Mouse (Mus musculus) ovary, postnatal 14 days (tissue): ENCODE data around the gene Ints1.
"Not testable (repeated sequence)": the region's sequence is repeated elsewhere in the genome, so short reads cannot be mapped to it uniquely, and the experiment has no call there.

Experiments
- DNase-seq: peaks from one replicate; pipeline ENCODE4 v3.0.0; 2022; ENCODE audit warnings: low spot score

Ints1 gene

DNA sequence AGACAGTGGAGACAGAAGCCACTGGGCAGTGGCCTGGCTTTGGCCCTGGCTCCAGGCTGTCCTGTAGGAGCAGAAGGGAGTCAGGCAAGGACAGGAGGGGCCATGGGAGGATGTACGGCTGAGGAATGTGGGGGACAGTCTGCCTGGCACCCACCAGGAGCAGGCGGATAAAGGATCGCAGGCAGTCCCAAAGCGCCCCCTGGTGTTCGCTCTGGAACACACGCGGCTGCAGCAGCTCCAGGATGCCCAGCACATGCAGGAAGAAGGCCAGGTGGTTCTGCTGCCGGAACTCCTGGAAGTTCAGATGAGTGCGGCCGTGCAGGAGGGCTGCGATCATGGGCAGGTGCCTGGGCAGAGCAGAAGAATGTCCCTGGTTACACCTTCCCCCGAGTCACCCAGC is 20.7 kb downstream of the Ints1 start:
- DNase-seq: no peak

DNA sequence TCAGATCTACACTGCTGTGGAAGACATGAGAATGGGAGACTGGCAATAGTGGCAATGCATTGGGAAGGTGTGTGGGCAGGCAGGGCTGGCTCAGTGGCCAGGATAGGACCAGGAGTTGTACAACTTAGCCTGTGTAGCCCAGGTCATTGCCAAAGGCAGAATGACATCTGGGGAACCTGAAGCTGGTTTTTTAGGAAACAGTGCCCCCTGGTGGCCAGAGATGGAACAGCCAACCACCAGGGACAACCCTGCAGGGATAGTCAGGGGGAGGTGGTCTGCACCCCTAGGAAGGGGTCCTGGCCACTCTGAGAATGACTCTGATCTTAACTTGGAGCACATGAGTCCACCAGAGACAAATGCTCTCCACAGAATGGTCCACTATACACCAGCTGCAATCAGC is 24.9 kb downstream of the Ints1 start:
- DNase-seq: peak; percentile 68

DNA sequence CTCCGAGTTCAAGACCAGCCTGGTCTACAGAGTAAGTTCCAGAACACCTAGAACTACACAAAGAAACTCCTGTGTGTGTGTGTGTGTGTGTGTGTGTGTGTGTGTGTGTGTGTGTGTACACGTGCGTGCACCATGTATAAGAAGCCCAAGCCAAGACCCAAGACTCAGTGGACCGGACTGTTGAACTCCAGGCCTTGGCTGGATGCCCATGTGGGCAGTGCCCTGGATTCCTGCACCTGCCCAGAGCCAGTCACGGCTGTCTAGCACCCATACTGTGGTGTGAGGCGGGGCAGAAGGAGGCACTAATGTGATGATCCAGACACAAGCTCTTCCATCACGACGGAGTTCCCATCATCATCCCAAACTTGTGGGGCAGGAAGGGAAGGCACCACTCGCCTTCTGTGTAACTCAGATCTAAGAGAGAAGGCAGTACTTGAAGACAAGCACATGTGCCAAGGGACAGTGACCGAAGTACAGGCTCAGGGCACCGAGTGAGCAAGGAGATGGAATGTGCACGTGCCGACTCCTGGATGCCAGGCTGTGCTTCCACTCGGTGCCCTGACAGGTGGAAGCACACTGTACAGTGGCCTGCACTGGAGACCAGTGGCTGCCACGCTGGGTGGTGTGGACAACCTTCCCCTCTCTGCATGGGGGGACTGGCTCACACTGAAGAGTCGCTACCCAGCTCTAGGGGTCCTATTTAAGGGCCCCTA is 25.9 kb downstream of the Ints1 start:
- DNase-seq: no peak

DNA sequence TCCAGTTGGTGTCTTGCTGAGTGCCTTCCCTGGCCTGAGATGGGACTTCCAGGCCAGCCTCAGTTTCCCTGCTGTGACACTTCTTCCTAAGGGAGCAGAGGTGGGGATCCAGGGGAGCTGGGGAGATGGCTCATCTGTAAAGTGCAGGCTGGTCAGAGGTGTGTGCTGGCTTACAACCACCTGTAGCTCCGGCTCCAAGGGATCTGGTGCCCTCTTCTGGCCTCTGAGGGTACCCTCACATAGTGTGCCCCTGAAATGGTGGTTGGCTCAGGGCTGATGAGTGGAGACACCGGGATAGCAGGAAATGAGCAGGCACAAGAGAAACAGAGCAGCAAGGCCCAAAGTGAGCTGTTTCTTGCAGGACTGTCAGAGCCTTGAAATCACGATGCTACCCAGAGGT is 29.7 kb downstream of the Ints1 start:
- DNase-seq: peak; percentile 56

DNA sequence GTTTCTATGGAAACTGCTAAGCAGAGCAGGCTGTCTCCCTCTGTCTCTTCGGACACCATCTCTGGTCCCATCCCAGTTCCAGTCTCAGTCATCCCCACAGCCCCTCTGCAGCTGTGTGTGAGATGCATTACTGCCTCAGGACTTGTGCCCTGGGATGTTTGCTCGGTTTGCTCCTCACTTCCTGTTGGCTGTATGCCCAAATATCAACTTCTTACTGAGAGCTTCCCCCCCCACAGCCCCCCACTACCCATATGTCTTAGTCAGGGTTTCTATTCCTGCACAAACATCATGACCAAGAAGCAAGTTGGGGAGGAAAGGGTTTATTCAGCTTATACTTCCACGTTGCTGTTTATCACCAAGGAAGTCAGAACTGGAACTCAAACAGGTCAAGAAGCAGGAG is 32.8 kb downstream of the Ints1 start:
- not testable (repeated sequence) for DNase-seq

DNA sequence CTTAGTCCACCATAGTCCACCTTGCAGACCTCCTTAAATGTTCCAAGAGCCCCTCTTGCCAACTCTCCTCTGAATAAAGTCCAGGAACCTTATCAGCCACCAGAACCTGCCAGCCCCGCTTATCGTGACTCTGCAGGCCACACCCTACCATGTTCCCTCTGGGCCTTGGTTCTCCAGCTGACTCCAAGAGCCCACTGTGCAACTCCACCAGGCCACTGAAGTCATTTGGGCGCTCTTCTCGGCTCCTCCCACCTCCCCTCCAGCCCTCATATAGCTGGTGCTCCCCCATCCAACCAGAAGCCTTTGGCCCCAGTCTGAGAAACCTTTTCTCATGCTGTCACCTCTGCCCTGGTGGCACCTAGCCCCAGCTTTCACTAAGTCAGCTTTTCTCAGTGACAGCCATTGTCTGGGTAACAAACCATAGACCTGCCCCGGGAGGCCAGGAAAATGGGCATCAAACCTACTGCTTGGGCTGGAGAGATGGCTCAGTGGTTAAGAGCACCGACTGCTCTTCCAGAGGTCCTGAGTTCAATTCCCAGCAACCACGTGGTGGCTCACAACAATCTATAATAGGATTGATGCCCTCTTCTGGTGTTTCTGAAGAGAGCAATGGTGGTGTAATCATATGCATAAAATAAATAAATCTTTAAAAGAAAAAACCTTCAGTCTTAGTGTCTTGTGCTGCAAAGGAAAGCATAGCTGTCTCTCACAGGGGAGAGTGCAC is 36.7 kb downstream of the Ints1 start:
- no peak for DNase-seq

DNA sequence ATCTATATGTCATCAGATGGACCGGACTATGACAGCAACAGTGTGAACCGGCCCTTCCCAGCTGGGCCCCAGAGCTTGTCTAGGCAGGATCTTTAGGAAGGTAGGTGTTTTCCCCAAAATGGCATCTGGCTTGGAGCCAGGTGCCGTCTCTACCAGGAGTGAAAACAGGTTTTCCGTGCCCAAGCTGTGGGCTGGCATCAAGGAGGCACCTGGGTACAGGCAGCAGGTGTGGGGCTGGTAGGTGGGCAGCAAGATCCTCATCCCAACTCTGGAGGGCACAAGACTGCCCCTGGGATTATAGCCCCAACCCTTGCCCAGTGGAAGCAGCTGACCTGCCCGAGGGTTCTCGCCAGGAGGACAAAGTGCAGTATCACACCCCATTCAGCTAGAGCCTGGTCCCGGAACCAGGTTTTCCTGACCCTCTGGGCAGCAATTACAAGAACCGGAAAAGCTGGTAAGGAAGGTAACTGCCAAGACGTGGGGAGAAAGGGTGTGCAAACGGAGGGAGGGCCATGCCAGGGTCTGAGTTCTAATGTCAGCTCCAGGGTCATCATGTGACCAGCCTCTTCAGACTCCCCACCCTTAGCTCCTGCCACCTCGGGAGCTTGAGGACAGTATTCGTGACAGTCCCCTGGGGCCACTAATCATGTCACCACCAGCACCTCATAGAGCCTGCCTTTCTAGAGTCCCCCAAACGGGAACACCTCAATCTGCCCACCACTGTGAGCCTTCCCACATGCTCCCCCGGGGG is 37.5 kb downstream of the Ints1 start:
- no peak for DNase-seq

DNA sequence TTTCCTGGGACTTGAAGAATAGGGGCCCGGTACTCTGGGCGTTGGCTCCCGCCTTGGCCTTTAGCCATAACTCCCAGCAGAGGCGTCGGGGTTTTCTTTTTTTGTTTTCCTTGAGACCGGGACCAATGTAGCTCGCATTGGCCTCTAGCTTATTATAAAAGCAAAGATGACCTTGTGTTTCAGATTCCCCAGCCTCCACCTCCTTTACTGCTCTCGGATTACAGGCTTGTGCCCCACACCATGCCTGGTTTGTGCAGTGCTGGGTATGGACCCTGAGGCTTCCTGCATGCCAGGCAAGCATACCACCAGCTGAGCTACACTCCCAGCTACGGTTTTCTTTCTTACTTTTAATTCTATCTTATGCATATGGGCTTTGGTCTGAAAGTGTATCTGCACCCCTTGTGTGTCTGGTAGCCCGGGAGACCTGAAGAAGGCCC is 39.0 kb downstream of the Ints1 start:
- no peak for DNase-seq

DNA sequence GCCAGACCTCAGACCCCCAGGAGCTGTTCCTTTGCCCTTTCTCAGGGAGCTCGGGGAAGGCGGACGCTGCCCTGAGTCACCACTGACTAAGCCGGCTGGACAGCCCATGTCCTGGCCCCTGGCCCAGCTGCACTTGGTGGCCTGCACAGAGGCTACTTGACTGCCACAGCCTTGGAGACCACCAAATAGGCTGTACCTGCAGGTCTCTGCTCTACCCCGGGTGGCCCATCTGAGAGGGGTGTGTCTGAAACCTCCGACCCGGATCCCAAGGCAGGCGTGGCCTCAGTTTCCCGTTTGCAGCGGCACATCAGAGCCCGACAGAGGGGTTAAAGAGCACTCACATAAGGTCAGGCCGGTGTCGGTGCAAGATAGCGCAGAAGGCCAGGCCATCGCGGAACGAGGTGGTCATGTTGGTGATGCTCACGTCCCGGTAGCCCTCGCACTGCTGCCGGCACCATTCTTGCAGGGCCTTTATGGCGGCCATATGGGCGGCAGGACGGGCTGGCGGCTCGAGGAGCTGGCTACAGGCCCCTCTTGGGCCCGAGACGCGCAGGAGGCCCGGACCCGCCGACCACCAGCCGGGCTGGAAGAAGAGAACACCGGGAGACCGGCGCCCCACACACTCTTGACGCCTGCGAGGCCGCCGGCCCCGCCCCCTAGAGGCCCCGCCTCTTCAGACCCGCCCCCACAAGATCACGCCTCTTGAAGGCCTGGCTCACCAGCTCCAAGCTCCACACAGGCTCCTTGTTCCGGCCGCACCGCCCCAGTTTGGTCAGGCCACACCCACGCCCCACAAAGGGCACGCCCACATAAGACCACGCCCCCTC is 39.6 kb downstream of the Ints1 start, which contains the start of gene Micall2:
TSS of gene Micall2 (minus strand) at position 660 of the 827 bp plus-strand sequence.
- peak; percentile 95 for DNase-seq

DNA sequence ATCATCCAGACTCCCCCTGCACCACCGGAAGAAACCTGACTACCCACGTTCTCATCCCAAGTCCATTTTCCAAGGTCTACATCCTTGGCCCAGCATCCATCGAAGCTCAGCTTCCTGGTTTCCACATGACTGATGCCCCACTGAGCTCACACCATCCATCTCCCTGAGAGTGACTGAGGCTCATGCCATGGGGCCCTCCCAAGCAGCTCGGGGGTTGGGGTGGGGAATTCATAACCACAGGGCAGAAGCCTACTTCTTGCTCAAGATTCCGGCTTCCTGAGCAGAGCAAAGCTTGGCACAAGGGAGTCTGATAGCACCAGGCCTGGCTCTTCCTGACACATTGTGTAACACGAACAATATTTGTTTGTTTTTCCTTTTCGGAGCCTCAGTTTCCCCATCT is 40.7 kb downstream of the Ints1 start:
- DNase-seq: no peak

DNA sequence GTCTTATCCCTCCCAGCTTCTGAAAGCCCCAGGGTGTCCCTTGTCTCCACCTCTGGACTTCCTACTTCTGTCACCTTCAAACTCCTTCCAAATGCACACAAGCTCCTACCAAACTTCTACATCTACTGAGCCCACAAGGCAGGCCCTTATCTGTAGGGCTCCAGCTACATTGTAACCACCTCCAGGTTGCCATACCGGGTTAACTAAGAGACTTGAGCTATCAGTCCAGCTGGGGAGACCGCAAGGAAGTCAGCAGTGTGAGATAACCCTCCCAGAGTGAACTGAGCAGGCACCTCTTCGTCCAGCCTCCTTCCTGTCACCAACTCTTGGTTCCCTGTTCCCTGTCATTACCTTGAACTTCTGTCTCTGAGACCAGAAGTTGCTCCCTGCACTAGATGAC is 41.5 kb downstream of the Ints1 start:
- DNase-seq: no peak

DNA sequence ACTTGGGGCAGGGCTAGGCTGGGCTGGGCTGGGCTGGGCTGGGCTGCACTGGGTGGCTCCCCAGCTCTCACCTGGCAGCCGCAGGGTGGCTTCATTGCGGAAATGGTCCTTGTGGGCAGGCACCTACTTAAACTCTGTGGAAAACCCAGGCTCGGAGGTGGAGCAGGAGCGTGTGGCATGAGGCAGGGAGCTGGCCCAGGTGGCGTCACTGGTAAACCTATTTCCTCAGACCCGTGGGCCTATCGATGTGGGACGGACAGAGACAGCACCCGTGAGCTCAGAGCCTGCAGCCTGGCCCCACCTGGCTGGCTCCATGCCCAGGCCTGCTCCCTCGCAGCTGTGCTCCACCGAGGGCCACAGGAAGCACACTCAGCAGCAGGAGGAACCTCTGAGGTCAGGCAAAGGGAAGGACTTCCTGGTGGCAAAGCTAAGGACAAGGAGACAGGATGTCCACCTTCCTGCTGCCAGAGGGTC is 42.8 kb downstream of the Ints1 start:
- DNase-seq: no peak

DNA sequence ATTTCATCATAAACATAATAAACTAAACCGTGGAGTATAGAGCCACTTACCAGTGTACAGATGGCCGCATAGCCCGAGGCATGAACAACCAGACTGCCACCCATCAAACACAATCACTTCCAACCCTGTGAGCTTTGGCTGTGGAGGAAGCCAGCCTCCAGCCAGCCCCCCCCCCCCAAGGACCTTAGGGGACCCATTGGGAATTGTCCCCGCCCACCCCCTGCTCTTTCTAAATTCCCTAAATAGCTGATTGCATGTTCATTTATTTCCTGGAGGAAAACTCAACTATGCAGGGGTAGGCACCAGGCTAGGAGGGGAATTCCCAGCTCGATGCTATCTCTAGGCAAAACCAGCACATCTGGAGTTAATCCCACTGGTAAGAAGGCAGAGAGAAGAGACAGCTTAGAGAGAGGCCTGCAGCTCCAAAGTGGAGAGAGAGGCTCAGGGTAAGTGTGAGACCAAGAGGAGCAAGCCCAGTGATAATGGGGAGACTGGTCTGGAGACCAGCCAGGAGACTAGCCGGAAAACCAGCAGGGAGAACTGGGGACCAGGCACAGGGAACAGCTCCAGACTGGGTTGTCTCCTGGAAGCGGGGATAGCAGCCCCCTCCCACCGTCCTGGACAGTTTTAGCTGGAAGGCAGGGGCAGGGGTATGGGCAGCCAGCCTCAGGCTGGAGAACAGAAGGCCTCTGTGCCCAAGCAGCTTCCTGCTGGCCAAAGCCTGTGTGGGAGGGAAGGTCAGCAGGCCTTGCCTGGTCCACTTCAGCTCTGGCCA is 44.6 kb downstream of the Ints1 start:
- no peak for DNase-seq

DNA sequence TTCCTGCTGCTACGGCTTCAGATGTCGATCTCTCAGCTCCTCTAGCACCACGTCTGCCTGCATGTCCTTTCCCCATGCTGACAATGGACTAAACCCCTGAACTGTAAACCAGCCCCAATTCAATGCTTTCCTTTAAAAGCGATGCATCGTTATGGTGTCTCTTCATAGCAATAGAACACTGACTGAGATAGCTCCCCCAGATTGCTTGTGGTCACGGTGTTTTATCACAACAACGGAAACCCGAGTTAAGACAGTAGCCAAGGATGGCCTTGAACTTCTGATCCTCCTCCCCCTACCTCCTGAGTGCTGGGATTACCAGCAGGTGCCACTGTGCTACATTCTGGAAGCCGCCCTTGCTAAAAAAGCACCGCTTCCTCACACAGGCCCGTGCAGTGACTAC is 48.2 kb downstream of the Ints1 start:
- DNase-seq: no peak

DNA sequence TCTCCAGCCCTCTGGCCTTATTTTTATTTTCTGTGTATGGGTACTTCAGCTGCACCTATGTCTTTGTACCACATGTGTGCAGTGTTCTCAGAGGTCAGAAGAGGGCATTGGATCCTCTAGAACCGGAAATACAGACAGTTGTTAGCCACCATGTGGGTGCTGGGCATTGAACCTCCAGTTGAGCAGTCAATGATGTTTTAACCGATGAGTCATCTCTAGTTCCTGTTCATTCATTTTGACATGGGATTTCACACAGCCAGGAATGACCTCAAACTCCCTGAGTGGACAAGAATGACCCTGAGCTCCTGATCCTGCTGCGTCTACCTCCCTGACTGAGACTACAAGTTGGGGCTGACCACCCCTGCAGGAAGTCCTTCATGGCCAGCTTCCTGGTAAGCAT is 49.3 kb downstream of the Ints1 start:
- no peak for DNase-seq

DNA sequence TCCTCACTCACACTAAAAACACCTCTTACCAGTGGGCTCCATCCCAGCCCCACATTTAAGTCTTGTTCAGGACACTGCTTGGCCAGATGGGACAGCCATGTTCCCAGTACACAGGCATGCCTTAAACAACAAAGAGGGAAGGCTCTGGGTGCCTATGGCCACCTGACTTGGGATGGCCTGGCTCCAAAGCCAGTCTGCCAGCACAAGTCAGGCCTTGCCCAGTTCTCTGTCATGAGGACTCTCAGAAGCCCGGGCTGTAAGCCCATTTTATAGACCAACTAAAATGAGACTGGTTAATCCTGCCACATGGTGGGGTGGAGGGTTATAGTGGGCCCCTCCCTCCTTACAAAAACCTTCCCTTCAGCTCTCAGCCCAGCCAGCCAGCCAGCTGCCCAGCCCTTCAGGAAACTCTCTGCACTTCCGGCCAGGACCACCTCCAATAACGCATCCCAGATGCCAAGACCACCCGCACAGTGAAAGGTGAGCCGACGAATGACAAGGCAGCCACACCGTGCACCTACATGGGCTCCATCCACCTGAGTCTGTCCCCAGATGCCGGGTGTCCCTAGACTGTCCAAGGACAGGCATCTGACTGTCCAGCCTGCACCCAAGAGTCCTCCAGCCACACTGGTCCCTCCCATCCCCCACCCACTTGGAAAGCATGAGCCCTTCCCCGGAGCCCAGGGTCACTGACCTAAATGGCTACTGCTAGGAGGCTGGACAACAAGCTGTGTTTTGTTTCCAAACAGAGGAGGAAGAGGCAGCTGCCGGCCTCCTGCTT is 50.9 kb downstream of the Ints1 start:
- DNase-seq: no peak

DNA sequence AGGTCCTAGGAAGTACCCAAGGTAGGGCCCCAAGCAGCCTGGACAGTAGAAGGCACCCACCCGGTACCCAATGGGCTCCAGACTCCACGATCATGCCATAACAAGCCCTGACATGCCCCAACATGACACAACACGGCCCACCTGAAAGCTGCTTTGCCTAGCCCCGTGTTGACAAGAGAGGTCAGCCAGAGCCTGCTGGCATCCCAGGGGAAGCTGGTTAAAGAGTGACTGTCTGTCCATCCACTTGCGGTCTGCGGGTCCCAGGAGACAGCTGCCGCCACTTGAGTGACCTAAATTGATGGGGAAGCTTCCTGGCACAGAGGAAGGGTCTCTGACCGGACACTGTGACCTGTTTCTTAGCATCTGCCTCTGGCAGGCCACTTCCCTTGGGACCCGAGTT is 52.4 kb downstream of the Ints1 start:
- DNase-seq: no peak

DNA sequence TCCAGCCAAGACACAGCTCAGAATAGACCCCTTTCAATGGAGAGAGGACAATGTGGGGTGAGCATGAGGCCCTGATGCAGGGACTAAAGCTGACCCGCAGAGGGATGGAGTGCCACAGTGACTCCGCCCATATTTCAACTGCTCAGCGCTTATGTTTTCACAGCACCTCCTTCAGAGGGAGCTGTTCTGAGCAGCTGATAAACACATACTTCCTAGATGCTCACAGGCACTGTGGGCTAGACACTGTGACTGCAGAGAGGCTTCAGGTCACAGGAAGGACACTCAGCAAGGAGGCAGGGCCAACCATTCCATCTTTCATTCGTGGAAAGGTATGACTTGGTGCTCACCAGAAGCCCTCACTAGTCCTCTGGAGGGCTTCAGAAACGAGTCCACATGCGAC is 52.8 kb downstream of the Ints1 start:
- DNase-seq: no peak

DNA sequence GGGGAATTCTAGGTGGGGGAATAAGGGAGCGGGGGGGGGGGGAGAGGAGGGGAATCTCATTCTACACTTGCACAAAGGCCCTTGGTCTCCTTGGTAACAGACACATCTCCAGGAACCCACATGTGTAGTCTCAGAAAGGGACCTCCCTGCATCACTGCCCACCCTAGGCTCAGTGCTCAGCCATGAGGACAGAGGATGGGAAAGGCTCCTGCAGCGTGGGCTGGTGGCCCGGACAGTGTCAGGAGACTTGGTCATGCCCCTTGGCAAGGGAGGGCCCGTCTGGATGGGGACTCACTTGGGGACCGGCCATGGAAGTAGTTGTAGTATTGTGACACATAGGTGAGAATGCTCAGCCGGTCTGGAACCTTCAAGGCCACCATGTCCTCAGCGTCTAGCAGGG is 56.5 kb downstream of the Ints1 start:
- DNase-seq: no peak

DNA sequence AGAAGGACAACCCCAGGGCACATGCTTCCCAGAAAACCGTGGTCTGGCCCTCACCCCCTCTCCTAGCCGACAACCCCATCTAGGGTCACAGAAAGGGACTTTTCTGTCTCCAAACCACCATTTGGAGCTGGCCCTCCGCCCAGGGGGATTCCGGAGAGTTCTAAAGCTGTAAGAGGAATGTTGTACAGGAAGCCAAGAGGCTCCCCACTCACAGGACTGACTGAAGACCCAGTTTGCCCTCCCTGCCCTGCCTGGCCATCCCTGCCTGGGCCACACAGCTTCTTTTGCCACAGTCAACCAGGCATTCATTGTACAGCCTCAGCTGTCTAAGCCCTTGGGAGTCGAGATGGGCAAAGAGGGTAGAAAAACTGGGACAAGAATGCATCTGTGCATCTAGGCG is 56.9 kb downstream of the Ints1 start:
- no peak for DNase-seq
